Mouse (Mus musculus): Measurements from ENCODE around the gene Trpm8. TPM values are rescaled to one million over a fixed set of nuclear protein-coding genes. Genes with fewer than 3 reads are reported as not detected.

The Trpm8 gene
- polyA plus RNA-seq, 1 experiment from 2014 or later = not detected

GRCm38 (mm10) chr1:88289152-88289551, 11.7 kb downstream of the Trpm8 start:
- 43% methylated on average over 2 of the region's 2 CpGs for WGBS
- H3K9me3 ChIP-seq (ENCODE audit: low read depth, low read length) = peaks cover 41% of the 10 kb centered on the region

GRCm38 (mm10) chr1:88289917-88290316, 12.5 kb downstream of the Trpm8 start:
- no peak for ATAC-seq (ENCODE audit: insufficient read depth)
- Histone ChIP-seq H3K9me3 (ENCODE audit: low read depth, low read length) (peaks cover 34% of the 10 kb centered on the region), H3K4me1 (ENCODE audit: insufficient read depth) (no peaks in the 10 kb centered on the region), H3K27me3 (ENCODE audit: insufficient read depth, low read length) (no peaks in the 10 kb centered on the region), H3K9ac (no peak overlapping the region), H3K36me3 (ENCODE audit: insufficient read depth) (no peaks in the 10 kb centered on the region), H3K4me2 (no peak overlapping the region), H3K4me3 (ENCODE audit: low read depth, low read length) (no peak overlapping the region), H3K27ac (ENCODE audit: low read depth) (no peak overlapping the region)
- TF ChIP-seq CTCF (IDR thresholded peaks at IDR 0.05; ENCODE audit: low read depth) = peak; percentile 75
- DNase-seq = peak; percentile 81
- 35% methylated on average over 4 of the region's 4 CpGs for WGBS

More at GRCm38 (mm10) chr1:88289152-88289551, 11.7 kb downstream of the Trpm8 start:
- Histone ChIP-seq H3K27me3 (ENCODE audit: insufficient read depth, low read length) (no peaks in the 10 kb centered on the region), H3K4me1 (ENCODE audit: insufficient read depth) (no peaks in the 10 kb centered on the region), H3K4me2 (no peak overlapping the region), H3K4me3 (ENCODE audit: low read depth, low read length) (no peak overlapping the region), H3K27ac (ENCODE audit: low read depth) (no peak overlapping the region), H3K36me3 (ENCODE audit: insufficient read depth) (no peaks in the 10 kb centered on the region), H3K9ac (no peak overlapping the region)
- TF ChIP-seq CTCF (IDR thresholded peaks at IDR 0.05; ENCODE audit: low read depth) = no peak
- DNase-seq (no peak), ATAC-seq (ENCODE audit: insufficient read depth) (no peak)

GRCm38 (mm10) chr1:88290511-88290910, 13.1 kb downstream of the Trpm8 start:
- no peak for TF ChIP-seq CTCF (IDR thresholded peaks at IDR 0.05; ENCODE audit: low read depth)
- Histone ChIP-seq H3K4me2 (no peak overlapping the region), H3K27me3 (ENCODE audit: insufficient read depth, low read length) (no peaks in the 10 kb centered on the region), H3K36me3 (ENCODE audit: insufficient read depth) (no peaks in the 10 kb centered on the region), H3K27ac (ENCODE audit: low read depth) (no peak overlapping the region), H3K9ac (no peak overlapping the region), H3K9me3 (ENCODE audit: low read depth, low read length) (peaks cover 35% of the 10 kb centered on the region), H3K4me1 (ENCODE audit: insufficient read depth) (no peaks in the 10 kb centered on the region), H3K4me3 (ENCODE audit: low read depth, low read length) (no peak overlapping the region)
- DNase-seq (no peak), ATAC-seq (ENCODE audit: insufficient read depth) (no peak)
- whole genome bisulfite sequencing = 61% methylated on average over 1 of the region's 1 CpGs

- WGBS = 60% methylated on average over 3 of the region's 3 CpGs
- DNase-seq (no peak), ATAC-seq (ENCODE audit: insufficient read depth) (no peak)
- H3K36me3 ChIP-seq (ENCODE audit: insufficient read depth) = no peaks in the 10 kb centered on the region
- H3K4me3 ChIP-seq (ENCODE audit: low read depth, low read length) = no peak overlapping the region
- H3K27ac ChIP-seq (ENCODE audit: low read depth) = no peak overlapping the region
- H3K27me3 ChIP-seq (ENCODE audit: insufficient read depth, low read length) = no peaks in the 10 kb centered on the region
- H3K4me1 ChIP-seq (ENCODE audit: insufficient read depth) = no peaks in the 10 kb centered on the region
- H3K9ac ChIP-seq = no peak overlapping the region
- no peak overlapping the region for H3K4me2 ChIP-seq
- H3K9me3 ChIP-seq (ENCODE audit: low read depth, low read length) = peaks cover 39% of the 10 kb centered on the region
- no peak for TF ChIP-seq CTCF (IDR thresholded peaks at IDR 0.05; ENCODE audit: low read depth)
Observed at GRCm38 (mm10) chr1:88291409-88292005, 14.0 kb downstream of the Trpm8 start.

GRCm38 (mm10) chr1:88292057-88292456, 14.6 kb downstream of the Trpm8 start:
- H3K4me2 ChIP-seq = no peak overlapping the region
- 54% methylated on average over 2 of the region's 2 CpGs for WGBS
- no peak for ATAC-seq (ENCODE audit: insufficient read depth)
- TF ChIP-seq CTCF (IDR thresholded peaks at IDR 0.05; ENCODE audit: low read depth) = no peak
- H3K27me3 ChIP-seq (ENCODE audit: insufficient read depth, low read length) = no peaks in the 10 kb centered on the region
- H3K9me3 ChIP-seq (ENCODE audit: low read depth, low read length) = peaks cover 36% of the 10 kb centered on the region
- H3K36me3 ChIP-seq (ENCODE audit: insufficient read depth) = no peaks in the 10 kb centered on the region
- no peaks in the 10 kb centered on the region for H3K4me1 ChIP-seq (ENCODE audit: insufficient read depth)
- H3K4me3 ChIP-seq (ENCODE audit: low read depth, low read length) = no peak overlapping the region
- H3K9ac ChIP-seq = no peak overlapping the region
- DNase-seq = no peak
- H3K27ac ChIP-seq (ENCODE audit: low read depth) = no peak overlapping the region

- no peaks in the 10 kb centered on the region for H3K4me1 ChIP-seq (ENCODE audit: insufficient read depth)
- H3K4me3 ChIP-seq (ENCODE audit: low read depth, low read length) = no peak overlapping the region
- no peak for TF ChIP-seq CTCF (IDR thresholded peaks at IDR 0.05; ENCODE audit: low read depth)
- ATAC-seq (ENCODE audit: insufficient read depth) = no peak
- H3K9me3 ChIP-seq (ENCODE audit: low read depth, low read length) = peaks cover 32% of the 10 kb centered on the region; the same call in 1 of the 2 replicates
- H3K4me2 ChIP-seq = no peak overlapping the region
- H3K27me3 ChIP-seq (ENCODE audit: insufficient read depth, low read length) = no peaks in the 10 kb centered on the region
- no peaks in the 10 kb centered on the region for H3K36me3 ChIP-seq (ENCODE audit: insufficient read depth)
- 26% methylated on average over 1 of the region's 1 CpGs for WGBS
- no peak for DNase-seq
- H3K27ac ChIP-seq (ENCODE audit: low read depth) = no peak overlapping the region
- H3K9ac ChIP-seq = no peak overlapping the region
Observed at GRCm38 (mm10) chr1:88294650-88295049, 17.2 kb downstream of the Trpm8 start.

GRCm38 (mm10) chr1:88296171-88296920, 18.9 kb downstream of the Trpm8 start:
- no peak for TF ChIP-seq CTCF (IDR thresholded peaks at IDR 0.05; ENCODE audit: low read depth)
- 0 out of 2 replicates have a peak, but pooled peaks have one; percentile 25 for ATAC-seq (ENCODE audit: insufficient read depth)
- Histone ChIP-seq H3K36me3 (ENCODE audit: insufficient read depth) (no peaks in the 10 kb centered on the region), H3K27ac (ENCODE audit: low read depth) (no peak overlapping the region), H3K9ac (no peak overlapping the region), H3K4me3 (ENCODE audit: low read depth, low read length) (no peak overlapping the region), H3K4me2 (no peak overlapping the region), H3K27me3 (ENCODE audit: insufficient read depth, low read length) (no peaks in the 10 kb centered on the region), H3K9me3 (ENCODE audit: low read depth, low read length) (peaks cover 45% of the 10 kb centered on the region), H3K4me1 (ENCODE audit: insufficient read depth) (no peaks in the 10 kb centered on the region)
- WGBS = 69% methylated on average over 4 of the region's 4 CpGs
- no peak for DNase-seq

All from lung, embryonic 14.5 days (tissue).